Mouse (Mus musculus) limb, embryonic 10.5 days (tissue): Measurements from ENCODE around the gene Dlgap1. TPM values are rescaled to one million over a fixed set of nuclear protein-coding genes. Genes with fewer than 3 reads are reported as not detected.

Source experiments
- DNase-seq: peaks from one replicate; pipeline ENCODE4 v3.0.0-alpha.2; 2017; ENCODE audit warnings: low spot score
- H3K27ac ChIP-seq: fragments of 300-500 bp; sonication (generic); 2 replicates; pipeline ENCODE4 v1.5.1; 2016; ENCODE audit warnings: mild to moderate bottlenecking
- H3K27me3 ChIP-seq: fragments of 300-500 bp; sonication (generic); 2 replicates; pipeline ENCODE4 v1.6.1; 2016; ENCODE audit warnings: low read depth, mild to moderate bottlenecking; ENCODE audit not compliant: poor library complexity, severe bottlenecking
- H3K36me3 ChIP-seq: fragments of 300-500 bp; sonication (generic); 2 replicates; pipeline ENCODE4 v1.6.1; 2016; ENCODE audit warnings: mild to moderate bottlenecking, moderate library complexity
- H3K4me1 ChIP-seq: fragments of 300-500 bp; sonication (generic); 2 replicates; pipeline ENCODE4 v1.6.1; 2016
- H3K4me3 ChIP-seq: fragments of 300-500 bp; sonication (generic); 2 replicates; pipeline ENCODE4 v1.5.1; 2016; ENCODE audit warnings: mild to moderate bottlenecking, moderate library complexity
- H3K9me3 ChIP-seq: fragments of 300-500 bp; sonication (generic); replicated peaks from 2 replicates; pipeline ENCODE4 v1.6.1; 2016; ENCODE audit warnings: mild to moderate bottlenecking
- WGBS: fragments of 180-500 bp; shearing (Covaris S2); methylation state at CpG from one replicate; pipeline ENCODE4 v1.1.7; 2016; 5-methylcytosine and 5-hydroxymethylcytosine counted together
- polyA plus RNA-seq: library from polyadenylated mRNA; unstranded; fragments of >200 nt; fragmentation: Nextera tagmentation; extraction: Ambion mirVana; gene quantifications from 2 replicates; pipeline ENCODE4 v1.2.1, GENCODE M21; 2016

The Dlgap1 gene
- polyA plus RNA-seq, 1 experiment from 2014 or later = 1.1 TPM

DNA sequence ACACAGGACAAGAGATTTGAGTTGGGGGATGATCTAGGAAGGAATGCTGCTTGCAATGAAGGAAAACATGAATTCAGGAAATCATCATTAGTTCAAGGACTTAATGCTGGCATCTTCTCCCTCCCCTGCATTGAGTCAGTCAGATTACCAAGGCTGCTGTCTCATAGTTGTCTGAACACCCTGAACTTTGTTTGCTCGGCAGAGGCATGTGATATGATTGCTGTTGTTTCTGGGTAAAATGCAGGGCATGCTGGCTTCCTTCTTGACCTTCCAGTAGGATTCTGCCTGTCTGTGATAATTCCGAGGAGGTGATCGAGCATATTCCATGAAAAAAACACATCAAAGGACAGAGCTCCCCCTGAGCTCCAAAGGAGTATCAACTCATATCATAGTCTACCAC, 283.6 kb downstream of the Dlgap1 start:
- no peak for DNase-seq
- 92% methylated on average over 3 of the region's 3 CpGs for WGBS

DNA sequence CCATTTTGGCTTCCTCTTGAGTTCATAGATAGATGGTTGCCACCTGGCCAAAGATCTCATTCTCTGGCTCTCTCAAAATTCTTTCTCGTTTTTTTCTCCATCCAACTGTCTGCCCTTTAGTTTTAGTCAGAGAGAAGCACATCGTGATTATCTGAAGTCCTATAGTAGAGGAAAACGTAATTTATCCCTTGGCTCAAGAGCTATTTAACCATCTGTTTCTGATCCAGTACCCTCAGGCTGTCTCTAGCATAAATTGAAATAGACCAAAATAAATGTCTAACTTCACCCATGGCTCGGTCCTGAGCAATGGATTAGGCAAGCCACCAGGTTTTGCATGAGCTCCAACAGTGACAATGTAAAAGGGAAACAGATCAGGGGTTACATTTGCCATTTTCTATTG, 287.5 kb downstream of the Dlgap1 start:
- H3K27ac ChIP-seq = no peak overlapping the region
- no peaks in the 10 kb centered on the region for H3K27me3 ChIP-seq
- no peak for DNase-seq
- WGBS = 68% methylated on average over 4 of the region's 4 CpGs
- H3K4me3 ChIP-seq = no peak overlapping the region
- no peaks in the 10 kb centered on the region for H3K4me1 ChIP-seq
- H3K9me3 ChIP-seq = no peaks in the 10 kb centered on the region
- no peaks in the 10 kb centered on the region for H3K36me3 ChIP-seq

More for the DNA sequence above, 283.6 kb downstream of the Dlgap1 start:
- Histone ChIP-seq H3K27me3 (no peaks in the 10 kb centered on the region), H3K9me3 (no peaks in the 10 kb centered on the region), H3K36me3 (no peaks in the 10 kb centered on the region), H3K27ac (no peak overlapping the region), H3K4me3 (no peak overlapping the region), H3K4me1 (peaks cover 6% of the 10 kb centered on the region)

DNA sequence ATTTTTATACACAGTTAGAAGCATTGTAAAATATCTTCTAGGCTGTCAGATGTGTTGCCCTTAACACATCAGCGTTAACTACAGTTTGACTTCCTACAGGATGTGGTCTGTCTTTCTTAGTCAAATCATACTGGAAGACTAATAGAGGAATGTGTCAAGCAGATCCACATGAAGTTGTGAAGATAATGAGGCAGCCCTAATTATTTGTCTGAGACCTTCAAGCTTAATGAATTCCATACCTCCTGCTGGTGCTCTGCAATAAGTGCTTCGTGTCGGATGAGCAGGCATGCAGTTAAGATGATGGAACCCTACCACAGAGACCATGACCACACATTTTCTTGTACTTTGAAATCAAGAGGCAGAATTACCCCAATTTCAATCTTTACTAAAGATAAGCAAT, 294.3 kb downstream of the Dlgap1 start:
- Histone ChIP-seq H3K27me3 (no peaks in the 10 kb centered on the region), H3K4me3 (no peak overlapping the region)

GRCm38 (mm10) chr17:70272125-70272524, 303.3 kb downstream of the Dlgap1 start:
- no peaks in the 10 kb centered on the region for H3K27me3 ChIP-seq
- no peaks in the 10 kb centered on the region for H3K9me3 ChIP-seq
- no peak overlapping the region for H3K4me3 ChIP-seq
- H3K36me3 ChIP-seq = no peaks in the 10 kb centered on the region
- WGBS = 96% methylated on average over 2 of the region's 2 CpGs
- H3K27ac ChIP-seq = no peak overlapping the region
- no peak for DNase-seq
- no peaks in the 10 kb centered on the region for H3K4me1 ChIP-seq

More for the DNA sequence above, 294.3 kb downstream of the Dlgap1 start:
- H3K36me3 ChIP-seq = no peaks in the 10 kb centered on the region
- no peak for DNase-seq
- H3K4me1 ChIP-seq = peaks cover 3% of the 10 kb centered on the region; the same call in 1 of the 2 replicates
- WGBS = 66% methylated on average over 3 of the region's 3 CpGs
- no peak overlapping the region for H3K27ac ChIP-seq
- no peaks in the 10 kb centered on the region for H3K9me3 ChIP-seq

- no peaks in the 10 kb centered on the region for H3K4me1 ChIP-seq
- no peaks in the 10 kb centered on the region for H3K9me3 ChIP-seq
- no peak for DNase-seq
- no peaks in the 10 kb centered on the region for H3K36me3 ChIP-seq
- H3K27me3 ChIP-seq = no peaks in the 10 kb centered on the region
- WGBS = 93% methylated on average over 2 of the region's 2 CpGs
- H3K27ac ChIP-seq = no peak overlapping the region
- H3K4me3 ChIP-seq = no peak overlapping the region
Measured at GRCm38 (mm10) chr17:70287708-70288107, 318.8 kb downstream of the Dlgap1 start.

GRCm38 (mm10) chr17:70294106-70294505, 325.2 kb downstream of the Dlgap1 start:
- Histone ChIP-seq H3K4me1 (no peaks in the 10 kb centered on the region), H3K36me3 (no peaks in the 10 kb centered on the region), H3K27me3 (no peaks in the 10 kb centered on the region), H3K9me3 (no peaks in the 10 kb centered on the region), H3K4me3 (no peak overlapping the region), H3K27ac (no peak overlapping the region)
- 90% methylated on average over 7 of the region's 7 CpGs for WGBS
- no peak for DNase-seq

DNA sequence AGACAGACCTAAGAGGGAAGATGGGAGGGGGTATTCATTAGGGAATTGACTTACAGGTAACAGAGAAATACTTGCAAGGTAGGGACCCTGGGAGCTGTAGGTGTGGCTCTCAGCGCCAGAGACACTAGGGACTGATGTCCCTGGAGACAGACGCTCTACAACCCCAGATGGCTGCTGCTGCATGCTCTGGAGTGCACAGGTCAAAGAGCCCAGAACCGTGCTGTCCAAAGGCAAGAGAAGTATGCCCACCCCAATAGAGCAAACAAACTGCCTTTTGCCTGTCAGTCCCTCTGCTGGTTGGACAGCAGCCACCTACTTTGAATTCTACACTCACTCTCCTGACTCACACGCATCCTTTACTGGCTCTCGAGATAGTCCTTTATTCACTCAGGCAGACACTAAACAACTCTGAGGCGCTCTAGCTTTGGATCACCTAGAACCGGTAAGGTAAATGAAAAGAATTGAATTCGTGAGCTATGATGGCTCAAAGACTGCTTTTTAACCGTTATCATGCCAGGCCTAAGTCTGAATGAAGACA, 333.1 kb downstream of the Dlgap1 start:
- Histone ChIP-seq H3K9me3 (no peaks in the 10 kb centered on the region), H3K4me3 (no peak overlapping the region), H3K4me1 (peaks cover 3% of the 10 kb centered on the region), H3K36me3 (no peaks in the 10 kb centered on the region), H3K27ac (no peak overlapping the region), H3K27me3 (no peaks in the 10 kb centered on the region)
- WGBS = 77% methylated on average over 9 of the region's 9 CpGs
- no peak for DNase-seq

- Histone ChIP-seq H3K9me3 (no peaks in the 10 kb centered on the region), H3K27me3 (no peaks in the 10 kb centered on the region), H3K36me3 (no peaks in the 10 kb centered on the region), H3K4me3 (no peak overlapping the region), H3K4me1 (peaks cover 3% of the 10 kb centered on the region), H3K27ac (no peak overlapping the region)
- 72% methylated on average over 2 of the region's 2 CpGs for WGBS
- no peak for DNase-seq
Measured at GRCm38 (mm10) chr17:70302656-70303055, 333.8 kb downstream of the Dlgap1 start.

DNA sequence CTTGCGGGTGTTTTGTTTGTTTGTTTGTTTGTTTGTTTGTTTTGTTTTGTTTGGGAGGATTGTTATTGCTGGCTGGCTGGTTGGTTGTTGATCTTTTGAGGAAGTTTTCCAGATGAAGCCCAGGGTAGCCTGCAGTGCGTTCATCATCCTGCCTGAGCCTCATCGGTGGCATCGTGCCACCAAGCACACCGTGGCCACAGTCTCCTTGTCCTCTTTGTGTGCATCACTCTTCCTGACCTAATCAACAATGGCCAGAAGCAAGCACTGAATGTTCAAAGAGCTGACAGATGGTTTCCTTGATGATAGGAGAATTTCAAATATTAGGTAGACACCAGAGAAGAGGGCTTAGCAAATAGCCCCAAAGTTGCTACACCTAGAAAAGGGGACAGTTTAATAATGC, 336.1 kb downstream of the Dlgap1 start:
- Histone ChIP-seq H3K4me3 (no peak overlapping the region), H3K27me3 (no peaks in the 10 kb centered on the region), H3K9me3 (no peaks in the 10 kb centered on the region), H3K36me3 (no peaks in the 10 kb centered on the region), H3K27ac (no peak overlapping the region), H3K4me1 (peaks cover 11% of the 10 kb centered on the region)
- no peak for DNase-seq
- 91% methylated on average over 5 of the region's 5 CpGs for WGBS

DNA sequence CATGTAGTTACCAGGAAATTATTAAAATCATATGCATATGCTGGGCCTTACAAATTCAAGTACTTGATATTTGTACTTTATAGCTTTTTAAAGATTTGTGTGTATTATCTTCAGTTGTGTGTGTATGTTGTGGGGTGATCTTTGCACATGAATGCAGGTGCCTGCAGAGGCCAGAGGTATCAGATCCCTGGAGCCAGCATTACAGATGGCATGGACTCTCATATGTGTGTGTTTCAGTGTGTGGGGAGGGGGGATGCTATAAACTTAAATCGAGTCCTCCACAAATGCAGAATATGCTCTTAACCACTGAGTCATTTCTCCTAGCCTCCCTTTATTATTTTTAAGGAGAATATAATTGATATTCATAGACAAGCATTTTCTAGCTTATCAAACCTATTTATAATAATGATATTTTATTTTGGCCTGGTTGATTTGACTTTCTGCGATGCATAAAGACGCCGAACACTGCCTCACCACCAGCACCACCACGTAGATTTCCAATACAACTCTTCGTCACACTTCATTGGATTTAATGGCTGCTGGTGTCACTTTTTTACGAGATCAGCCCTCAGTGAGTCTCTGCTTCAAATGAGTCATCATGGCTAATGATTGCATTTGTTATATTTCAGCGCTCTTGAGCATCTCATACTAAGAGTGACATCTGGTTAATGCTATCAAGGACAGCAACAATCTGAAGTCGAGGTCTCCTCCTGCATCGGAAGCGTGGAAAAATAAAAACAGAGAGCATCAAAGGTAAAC, 338.7 kb downstream of the Dlgap1 start:
- no peak for DNase-seq
- Histone ChIP-seq H3K27me3 (no peaks in the 10 kb centered on the region), H3K36me3 (no peaks in the 10 kb centered on the region), H3K27ac (no peak overlapping the region), H3K4me1 (peaks cover 11% of the 10 kb centered on the region), H3K9me3 (no peaks in the 10 kb centered on the region), H3K4me3 (no peak overlapping the region)
- 85% methylated on average over 11 of the region's 11 CpGs for WGBS

DNA sequence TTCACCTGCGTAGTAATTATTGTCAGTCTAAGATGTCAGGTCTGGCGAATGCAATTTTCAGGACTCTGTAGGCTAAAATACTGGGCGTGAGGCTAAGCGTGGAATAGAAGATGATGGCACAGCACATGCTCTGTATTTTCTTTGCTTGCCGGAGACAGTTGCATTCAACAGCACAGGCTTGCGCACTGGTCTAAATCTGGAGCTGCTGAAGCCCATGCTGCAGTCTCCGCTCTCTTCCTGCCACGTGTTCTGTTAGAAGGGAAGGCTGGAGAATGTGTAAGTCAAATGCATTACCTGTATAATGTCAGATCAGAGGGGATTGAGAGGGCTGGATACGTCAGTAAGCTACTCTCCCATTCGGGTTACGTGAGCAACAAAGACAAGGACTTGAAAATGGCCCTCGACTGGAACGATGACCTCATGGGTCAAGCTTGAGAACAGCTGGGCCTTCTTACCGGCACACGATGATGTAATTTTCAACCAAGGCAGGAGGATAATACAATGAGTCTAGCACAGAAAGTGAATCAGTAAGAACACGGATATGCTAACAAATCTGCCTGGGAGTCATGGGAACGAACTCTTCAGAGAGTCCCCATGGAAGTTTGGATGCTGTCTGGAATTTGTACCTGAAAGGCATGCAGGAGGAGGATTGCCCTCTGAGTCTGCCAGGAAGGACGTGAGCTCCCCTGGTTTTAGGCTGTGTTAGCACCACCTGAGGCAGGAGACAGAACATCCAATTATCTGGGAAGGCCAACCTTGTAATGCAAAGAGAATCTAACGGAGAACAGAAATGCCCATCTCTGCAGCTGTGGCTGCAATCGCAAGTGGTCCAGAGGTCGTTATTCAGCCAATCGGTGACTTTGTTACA, 339.7 kb downstream of the Dlgap1 start:
- Histone ChIP-seq H3K27ac (no peak overlapping the region), H3K9me3 (no peaks in the 10 kb centered on the region)
- no peak for DNase-seq

DNA sequence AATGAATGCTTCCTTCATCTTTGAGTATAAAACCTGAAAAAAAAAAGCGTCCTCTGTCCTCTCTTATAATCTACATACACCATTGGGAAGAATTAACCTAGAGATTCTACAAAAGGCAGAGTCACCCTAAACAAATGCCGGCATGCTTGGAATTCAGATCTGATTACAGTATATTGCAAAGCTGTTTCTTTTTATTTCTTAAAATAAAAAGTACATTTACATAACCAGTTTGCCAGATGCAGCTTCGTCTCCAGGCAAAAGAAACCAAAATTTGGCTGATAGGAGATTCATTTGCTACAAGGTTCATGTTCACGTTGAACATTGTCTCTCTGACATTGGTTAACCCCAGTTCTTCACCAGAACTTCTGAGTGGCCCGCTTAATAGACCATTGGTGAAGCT, 347.5 kb downstream of the Dlgap1 start:
- no peak for DNase-seq
- Histone ChIP-seq H3K4me3 (no peak overlapping the region), H3K36me3 (no peaks in the 10 kb centered on the region), H3K4me1 (no peaks in the 10 kb centered on the region), H3K9me3 (no peaks in the 10 kb centered on the region), H3K27me3 (no peaks in the 10 kb centered on the region), H3K27ac (no peak overlapping the region)
- 88% methylated on average over 5 of the region's 5 CpGs for WGBS

More for the DNA sequence above, 339.7 kb downstream of the Dlgap1 start:
- Histone ChIP-seq H3K4me3 (no peak overlapping the region), H3K27me3 (no peaks in the 10 kb centered on the region), H3K36me3 (no peaks in the 10 kb centered on the region), H3K4me1 (peaks cover 11% of the 10 kb centered on the region)
- WGBS = 84% methylated on average over 22 of the region's 22 CpGs

DNA sequence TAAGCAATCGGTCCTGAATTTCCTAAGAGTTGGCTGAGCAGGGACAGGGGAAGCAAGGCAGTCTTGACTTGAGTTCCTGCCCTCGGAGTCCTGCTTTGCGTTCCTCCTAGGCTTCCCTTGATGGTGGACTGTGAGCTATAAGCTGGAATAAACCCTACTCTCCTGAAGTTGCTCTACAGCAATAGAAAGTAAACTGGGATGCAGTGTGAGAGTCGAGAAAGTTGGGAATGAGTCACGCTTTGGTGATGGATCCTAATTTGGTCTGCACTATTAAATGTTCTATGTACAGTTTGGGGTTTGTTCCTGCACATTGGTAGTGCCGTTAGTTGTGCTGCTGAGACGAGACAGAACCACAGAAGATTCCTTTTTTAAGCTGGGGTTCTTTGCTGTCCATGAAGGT, 348.9 kb downstream of the Dlgap1 start:
- DNase-seq = no peak
- H3K36me3 ChIP-seq = no peaks in the 10 kb centered on the region
- no peaks in the 10 kb centered on the region for H3K9me3 ChIP-seq
- 88% methylated on average over 7 of the region's 7 CpGs for WGBS
- H3K27me3 ChIP-seq = no peaks in the 10 kb centered on the region
- no peak overlapping the region for H3K4me3 ChIP-seq
- H3K27ac ChIP-seq = no peak overlapping the region
- H3K4me1 ChIP-seq = no peaks in the 10 kb centered on the region
